Mouse (Mus musculus): ENCODE results near the gene Rpf1. TPM values are rescaled to one million over a fixed set of nuclear protein-coding genes. Genes with fewer than 3 reads are reported as not detected.

Gene Rpf1
- polyA plus RNA-seq, 1 experiment from 2014 or later: 45.5 TPM

DNA sequence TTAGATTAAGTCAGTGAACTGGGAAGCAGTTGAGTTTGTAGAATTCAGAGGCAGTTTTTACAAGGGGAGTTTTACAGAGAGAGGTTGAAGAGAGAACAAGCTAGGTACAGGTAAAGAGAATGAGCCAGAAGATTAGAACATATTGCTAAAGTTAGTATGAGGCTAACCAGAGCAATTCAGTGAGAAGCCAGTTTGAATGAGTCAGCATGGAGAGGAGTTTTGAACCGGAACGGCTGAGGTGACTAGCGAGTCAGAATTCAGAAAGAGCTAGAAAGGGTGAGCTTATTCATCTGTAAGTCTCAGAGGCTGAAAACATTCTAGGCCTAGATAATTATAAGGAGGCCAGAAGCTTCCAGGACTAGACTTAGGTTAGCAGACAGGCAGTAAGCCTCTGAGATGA is 46.8 kb downstream of the Rpf1 start:
- H3K4me1 ChIP-seq (ENCODE audit: control insufficient read depth, insufficient read depth, low read length): no peaks in the 10 kb centered on the region
- 92% methylated on average over 3 of the region's 3 CpGs for WGBS
- no peaks in the 10 kb centered on the region for H3K27me3 ChIP-seq (replicated peaks; ENCODE audit: control insufficient read depth, insufficient read depth, low read length)
- no peak overlapping the region for H3K9ac ChIP-seq (ENCODE audit: low read depth, low read length)
- ATAC-seq: no peak
- no peak overlapping the region for H3K4me2 ChIP-seq (ENCODE audit: low read depth, low read length)
- H3K27ac ChIP-seq (ENCODE audit: low read length): no peak overlapping the region
- H3K4me3 ChIP-seq (ENCODE audit: low read length): no peak overlapping the region
- no peaks in the 10 kb centered on the region for H3K36me3 ChIP-seq (ENCODE audit: control insufficient read depth, insufficient read depth, low read length)
- H3K9me3 ChIP-seq (ENCODE audit: control insufficient read depth, low read length): no peaks in the 10 kb centered on the region

DNA sequence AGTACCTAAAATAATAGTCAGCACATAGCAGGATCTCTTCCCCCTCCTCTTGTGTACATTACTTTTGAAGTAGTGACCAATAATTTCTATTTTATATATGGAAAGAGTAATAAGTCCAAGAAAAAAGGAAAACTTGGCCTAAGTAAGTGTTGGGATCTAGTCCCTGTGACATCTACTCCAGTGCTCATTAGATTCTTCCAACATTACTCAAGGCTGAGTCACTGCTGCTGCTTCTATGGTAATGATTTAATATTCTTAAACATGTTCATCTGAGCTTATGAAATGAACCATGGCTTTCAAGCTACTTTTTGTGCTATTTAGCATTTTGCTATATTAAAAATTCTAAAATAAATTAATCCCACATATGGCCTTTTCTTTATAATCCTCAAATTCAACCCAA is 47.5 kb downstream of the Rpf1 start:
- H3K4me1 ChIP-seq (ENCODE audit: control insufficient read depth, insufficient read depth, low read length): no peaks in the 10 kb centered on the region
- no peak overlapping the region for H3K27ac ChIP-seq (ENCODE audit: low read length)
- H3K9me3 ChIP-seq (ENCODE audit: control insufficient read depth, low read length): no peaks in the 10 kb centered on the region
- no peak overlapping the region for H3K4me3 ChIP-seq (ENCODE audit: low read length)
- H3K27me3 ChIP-seq (replicated peaks; ENCODE audit: control insufficient read depth, insufficient read depth, low read length): no peaks in the 10 kb centered on the region
- no peak for ATAC-seq
- no peak overlapping the region for H3K4me2 ChIP-seq (ENCODE audit: low read depth, low read length)
- H3K9ac ChIP-seq (ENCODE audit: low read depth, low read length): no peak overlapping the region
- no peaks in the 10 kb centered on the region for H3K36me3 ChIP-seq (ENCODE audit: control insufficient read depth, insufficient read depth, low read length)

DNA sequence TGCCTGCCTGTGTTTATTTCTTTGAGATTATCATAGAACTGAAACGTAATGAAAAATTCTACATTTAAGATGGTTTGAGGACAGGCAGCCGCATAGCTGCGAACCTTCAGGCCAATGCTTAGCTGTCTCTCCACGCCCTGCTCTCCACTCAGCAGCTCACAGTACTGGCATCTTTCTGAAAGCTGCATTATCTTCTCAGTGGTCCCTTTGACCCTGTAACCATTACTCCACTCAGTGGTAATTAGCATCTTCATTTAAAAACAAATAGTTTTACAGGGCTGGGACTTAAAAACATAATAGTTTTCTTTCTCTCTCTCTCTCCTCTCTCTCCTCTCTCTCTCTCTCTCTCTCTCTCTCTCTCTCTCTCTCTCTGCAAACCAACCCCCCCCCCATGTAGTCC is 48.6 kb downstream of the Rpf1 start:
- H3K36me3 ChIP-seq (ENCODE audit: control insufficient read depth, insufficient read depth, low read length): no peaks in the 10 kb centered on the region
- no peak overlapping the region for H3K4me3 ChIP-seq (ENCODE audit: low read length)
- no peak overlapping the region for H3K4me2 ChIP-seq (ENCODE audit: low read depth, low read length)
- H3K4me1 ChIP-seq (ENCODE audit: control insufficient read depth, insufficient read depth, low read length): no peaks in the 10 kb centered on the region
- H3K27ac ChIP-seq (ENCODE audit: low read length): no peak overlapping the region
- ATAC-seq: no peak
- WGBS: 60% methylated on average over 4 of the region's 4 CpGs
- H3K27me3 ChIP-seq (replicated peaks; ENCODE audit: control insufficient read depth, insufficient read depth, low read length): no peaks in the 10 kb centered on the region
- H3K9ac ChIP-seq (ENCODE audit: low read depth, low read length): no peak overlapping the region
- no peaks in the 10 kb centered on the region for H3K9me3 ChIP-seq (ENCODE audit: control insufficient read depth, low read length)

DNA sequence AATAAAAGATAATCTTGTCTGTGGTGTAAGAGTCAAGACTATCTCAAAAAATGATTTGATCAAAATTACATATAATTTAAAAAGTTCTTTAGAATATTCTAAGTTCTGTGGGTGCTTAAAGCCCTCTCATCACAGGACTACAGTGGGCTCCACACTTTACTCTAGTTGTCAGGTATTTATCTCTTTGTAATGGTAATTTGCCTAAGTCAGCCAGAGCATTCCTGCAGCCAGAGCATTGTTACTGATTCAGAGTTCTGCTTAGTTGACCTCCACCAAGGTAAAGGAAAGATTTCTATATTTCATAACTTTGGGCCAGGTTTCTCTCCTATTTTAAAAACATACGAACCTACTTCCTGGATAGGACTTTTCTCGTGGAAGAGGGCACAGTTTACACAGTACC is 52.0 kb downstream of the Rpf1 start:
- H3K4me1 ChIP-seq (ENCODE audit: control insufficient read depth, insufficient read depth, low read length): no peaks in the 10 kb centered on the region
- no peak overlapping the region for H3K4me3 ChIP-seq (ENCODE audit: low read length)
- ATAC-seq: no peak
- no peaks in the 10 kb centered on the region for H3K27me3 ChIP-seq (replicated peaks; ENCODE audit: control insufficient read depth, insufficient read depth, low read length)
- H3K27ac ChIP-seq (ENCODE audit: low read length): no peak overlapping the region
- H3K4me2 ChIP-seq (ENCODE audit: low read depth, low read length): no peak overlapping the region
- no peaks in the 10 kb centered on the region for H3K36me3 ChIP-seq (ENCODE audit: control insufficient read depth, insufficient read depth, low read length)
- no peak overlapping the region for H3K9ac ChIP-seq (ENCODE audit: low read depth, low read length)
- 77% methylated on average over 2 of the region's 2 CpGs for WGBS
- no peaks in the 10 kb centered on the region for H3K9me3 ChIP-seq (ENCODE audit: control insufficient read depth, low read length)

DNA sequence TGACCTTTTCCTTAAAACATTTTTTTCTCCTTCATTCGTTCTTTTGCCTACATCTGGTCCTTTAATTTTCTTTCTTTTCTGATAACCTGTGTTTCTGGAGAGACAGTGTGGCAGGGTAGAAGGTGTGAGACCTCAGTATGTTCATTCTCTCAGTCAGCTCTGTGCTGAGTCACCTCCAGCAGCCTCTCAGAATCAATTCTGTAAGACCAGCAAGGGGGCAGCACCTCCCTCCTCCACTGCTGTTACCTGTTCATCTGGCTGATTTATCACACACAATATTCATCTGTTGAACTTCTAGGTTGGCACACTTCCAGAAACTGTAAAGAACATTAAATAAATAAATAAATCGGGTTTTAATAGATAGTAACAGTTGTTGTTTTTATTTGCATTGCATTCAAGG is 58.3 kb downstream of the Rpf1 start:
- 52% methylated on average over 2 of the region's 2 CpGs for WGBS
- Histone ChIP-seq H3K4me1 (ENCODE audit: control insufficient read depth, insufficient read depth, low read length) (no peaks in the 10 kb centered on the region), H3K27ac (ENCODE audit: low read length) (no peak overlapping the region), H3K36me3 (ENCODE audit: control insufficient read depth, insufficient read depth, low read length) (no peaks in the 10 kb centered on the region), H3K27me3 (replicated peaks; ENCODE audit: control insufficient read depth, insufficient read depth, low read length) (no peaks in the 10 kb centered on the region), H3K4me2 (ENCODE audit: low read depth, low read length) (no peak overlapping the region), H3K9me3 (ENCODE audit: control insufficient read depth, low read length) (no peaks in the 10 kb centered on the region), H3K9ac (ENCODE audit: low read depth, low read length) (no peak overlapping the region), H3K4me3 (ENCODE audit: low read length) (no peak overlapping the region)
- ATAC-seq: no peak

Other genes starting within 250 kb of the Rpf1 start
- 36.1 and 38.1 TPM in 2 replicates for gene Ssx2ip, start 116.8 kb downstream of the Rpf1 start, polyA plus RNA-seq (2015; fragmentation: Nextera tagmentation; extraction: Ambion mirVana)
- gene Ctbs, start 71.6 kb downstream of the Rpf1 start, polyA plus RNA-seq (2015; fragmentation: Nextera tagmentation; extraction: Ambion mirVana): 11.0 and 11.6 TPM in 2 replicates
- gene Spata1, start 21.7 kb downstream of the Rpf1 start, polyA plus RNA-seq (2015; fragmentation: Nextera tagmentation; extraction: Ambion mirVana): 2.0 and 2.3 TPM in 2 replicates
- 976 and 1,024 TPM in 2 replicates for gene Gng5, start 21.6 kb downstream of the Rpf1 start, polyA plus RNA-seq (2015; fragmentation: Nextera tagmentation; extraction: Ambion mirVana)
- 0.64 and 1.8 TPM in 2 replicates for gene Uox, start 49.0 kb upstream of the Rpf1 start, polyA plus RNA-seq (2015; fragmentation: Nextera tagmentation; extraction: Ambion mirVana)
- 0.05 TPM in 1 of 2 replicates, not detected in the other for gene Dnase2b, start 94.2 kb upstream of the Rpf1 start, polyA plus RNA-seq (2015; fragmentation: Nextera tagmentation; extraction: Ambion mirVana)
- not detected in 2 replicates for gene 4930503B20Rik, start 129.9 kb upstream of the Rpf1 start, polyA plus RNA-seq (2015; fragmentation: Nextera tagmentation; extraction: Ambion mirVana)
- gene Samd13, start 164.2 kb upstream of the Rpf1 start, polyA plus RNA-seq (2015; fragmentation: Nextera tagmentation; extraction: Ambion mirVana): 0.56 and 0.66 TPM in 2 replicates